Mouse (Mus musculus): Measurements from ENCODE around the gene Tax1bp3. TPM values are rescaled to one million over a fixed set of nuclear protein-coding genes. Genes with fewer than 3 reads are reported as not detected.

The Tax1bp3 gene
- polyA plus RNA-seq (2012; rRNA removed) (10.8 and 11.6 TPM in 2 replicates), polyA plus RNA-seq (2014; fragmentation: Nextera tagmentation; extraction: Ambion mirVana) (25.8 and 26.7 TPM in 2 replicates)

GRCm38 (mm10) chr11:73176608-73177508 lies at the start of gene Tax1bp3, which contains the start of gene Emc6:
Gene Tax1bp3, plus strand, starts transcription at chr11:73177083.
Gene Emc6, minus strand, starts transcription at chr11:73177037.
- H3K27ac ChIP-seq, result peak within 1 kb of the TSS; percentile 40
- H3K4me2 ChIP-seq (ENCODE audit: low read depth), result peak within 1 kb of the TSS; percentile 93
- H3K9ac ChIP-seq (replicated peaks), result peak within 1 kb of the TSS; percentile 86
- DNase-seq (ENCODE audit: low read depth in 3 of 3, low spot score in 3 of 3) (peak; percentile 97 to 98 (median 97)), ATAC-seq (ENCODE audit: insufficient read depth) (peak; percentile 97)
- WGBS (ENCODE audit: insufficient replicate concordance), result under 1% methylated on average over 81 of the region's 81 CpGs
- no peak for TF ChIP-seq EP300 (IDR thresholded peaks at IDR 0.05; ENCODE audit: low read depth)
- peak; percentile 18; the same call in 1 of the 2 replicates for TF ChIP-seq CTCF (IDR thresholded peaks at IDR 0.05; ENCODE audit: low read depth)
- H3K4me1 ChIP-seq (replicated peaks; ENCODE audit: control insufficient read depth in 2 of 2, insufficient read depth in 2 of 2, low read length in 1 of 2), result peaks cover 13 to 17% of the 10 kb centered on the region in 2 experiments
- no peaks in the 10 kb centered on the region for H3K27me3 ChIP-seq (ENCODE audit: control insufficient read depth, insufficient read depth, low read length)
- no peaks in the 10 kb centered on the region for H3K9me3 ChIP-seq (ENCODE audit: control insufficient read depth, low read length)
- peaks cover 2% of the 10 kb centered on the region; the same call in 1 of the 2 replicates for H3K36me3 ChIP-seq (replicated peaks; ENCODE audit: control insufficient read depth, insufficient read depth, low read depth)
- peak within 1 kb of the TSS; percentile 89 to 95 for H3K4me3 ChIP-seq (ENCODE audit: insufficient read depth in 1 of 2, low read depth in 2 of 2, low read length in 2 of 2)

GRCm38 (mm10) chr11:73131020-73131419 lies 45.9 kb upstream of the Tax1bp3 start:
- Histone ChIP-seq H3K27ac (no peak overlapping the region), H3K9me3 (ENCODE audit: control insufficient read depth, low read length) (no peaks in the 10 kb centered on the region), H3K27me3 (ENCODE audit: control insufficient read depth, insufficient read depth, low read length) (no peaks in the 10 kb centered on the region), H3K4me2 (ENCODE audit: low read depth) (no peak overlapping the region), H3K9ac (replicated peaks) (no peak overlapping the region), H3K36me3 (replicated peaks; ENCODE audit: control insufficient read depth, insufficient read depth, low read depth) (peaks cover 20% of the 10 kb centered on the region), H3K4me3 (ENCODE audit: insufficient read depth in 1 of 2, low read depth in 2 of 2, low read length in 2 of 2) (no peak overlapping the region), H3K4me1 (replicated peaks; ENCODE audit: control insufficient read depth in 2 of 2, insufficient read depth in 2 of 2, low read length in 1 of 2) (peaks cover 13 to 18% of the 10 kb centered on the region in 2 experiments)
- ATAC-seq (ENCODE audit: insufficient read depth), result no peak
- no peak for DNase-seq (ENCODE audit: low read depth in 3 of 3, low spot score in 3 of 3)
- TF ChIP-seq EP300 (IDR thresholded peaks at IDR 0.05; ENCODE audit: low read depth) (no peak), CTCF (IDR thresholded peaks at IDR 0.05; ENCODE audit: low read depth) (peak; percentile 62)
- WGBS (ENCODE audit: insufficient replicate concordance), result 46% methylated on average over 7 of the region's 7 CpGs

GRCm38 (mm10) chr11:73132999-73133398 lies 43.9 kb upstream of the Tax1bp3 start:
- H3K36me3 ChIP-seq (replicated peaks; ENCODE audit: control insufficient read depth, insufficient read depth, low read depth), result peaks cover 24% of the 10 kb centered on the region

GRCm38 (mm10) chr11:73134222-73134621 lies 42.7 kb upstream of the Tax1bp3 start:
- no peak for DNase-seq (ENCODE audit: low read depth in 3 of 3, low spot score in 3 of 3)
- Histone ChIP-seq H3K9ac (replicated peaks) (peak overlapping the region; percentile 51; the same call in 1 of the 2 replicates), H3K27ac (no peak overlapping the region), H3K4me3 (ENCODE audit: insufficient read depth in 1 of 2, low read depth in 2 of 2, low read length in 2 of 2) (peak overlapping the region in 1 of 2 experiments; percentile 25; a peak in 2 of 4 replicates), H3K27me3 (ENCODE audit: control insufficient read depth, insufficient read depth, low read length) (no peaks in the 10 kb centered on the region), H3K4me2 (ENCODE audit: low read depth) (peak overlapping the region; percentile 87), H3K4me1 (replicated peaks; ENCODE audit: control insufficient read depth in 2 of 2, insufficient read depth in 2 of 2, low read length in 1 of 2) (peaks cover 21 to 30% of the 10 kb centered on the region in 2 experiments), H3K36me3 (replicated peaks; ENCODE audit: control insufficient read depth, insufficient read depth, low read depth) (peaks cover 24% of the 10 kb centered on the region), H3K9me3 (ENCODE audit: control insufficient read depth, low read length) (no peaks in the 10 kb centered on the region)
- TF ChIP-seq CTCF (IDR thresholded peaks at IDR 0.05; ENCODE audit: low read depth), result no peak
- TF ChIP-seq EP300 (IDR thresholded peaks at IDR 0.05; ENCODE audit: low read depth), result no peak
- WGBS (ENCODE audit: insufficient replicate concordance), result 84% methylated on average over 5 of the region's 5 CpGs
- no peak for ATAC-seq (ENCODE audit: insufficient read depth)

More at GRCm38 (mm10) chr11:73132999-73133398, 43.9 kb upstream of the Tax1bp3 start:
- peaks cover 21 to 27% of the 10 kb centered on the region in 2 experiments for H3K4me1 ChIP-seq (replicated peaks; ENCODE audit: control insufficient read depth in 2 of 2, insufficient read depth in 2 of 2, low read length in 1 of 2)
- WGBS (ENCODE audit: insufficient replicate concordance), result 45% methylated on average over 6 of the region's 6 CpGs
- no peak overlapping the region for H3K9ac ChIP-seq (replicated peaks)
- DNase-seq (ENCODE audit: low read depth in 3 of 3, low spot score in 3 of 3) (no peak), ATAC-seq (ENCODE audit: insufficient read depth) (no peak)
- TF ChIP-seq EP300 (IDR thresholded peaks at IDR 0.05; ENCODE audit: low read depth), result no peak
- TF ChIP-seq CTCF (IDR thresholded peaks at IDR 0.05; ENCODE audit: low read depth), result no peak
- no peak overlapping the region for H3K4me2 ChIP-seq (ENCODE audit: low read depth)
- no peak overlapping the region for H3K4me3 ChIP-seq (ENCODE audit: insufficient read depth in 1 of 2, low read depth in 2 of 2, low read length in 2 of 2)
- no peaks in the 10 kb centered on the region for H3K9me3 ChIP-seq (ENCODE audit: control insufficient read depth, low read length)
- H3K27ac ChIP-seq, result no peak overlapping the region
- no peaks in the 10 kb centered on the region for H3K27me3 ChIP-seq (ENCODE audit: control insufficient read depth, insufficient read depth, low read length)

GRCm38 (mm10) chr11:73136587-73136986 lies 40.3 kb upstream of the Tax1bp3 start:
- peak in 1 of 3 experiments; percentile 22 for DNase-seq (ENCODE audit: low read depth in 3 of 3, low spot score in 3 of 3)
- H3K4me1 ChIP-seq (replicated peaks; ENCODE audit: control insufficient read depth in 2 of 2, insufficient read depth in 2 of 2, low read length in 1 of 2), result peaks cover 21 to 30% of the 10 kb centered on the region in 2 experiments
- 25% methylated on average over 6 of the region's 6 CpGs for WGBS (ENCODE audit: insufficient replicate concordance)
- H3K9ac ChIP-seq (replicated peaks), result peak overlapping the region; percentile 90
- TF ChIP-seq CTCF (IDR thresholded peaks at IDR 0.05; ENCODE audit: low read depth) (no peak), EP300 (IDR thresholded peaks at IDR 0.05; ENCODE audit: low read depth) (no peak)
- no peak for ATAC-seq (ENCODE audit: insufficient read depth)
- H3K4me2 ChIP-seq (ENCODE audit: low read depth), result peak overlapping the region; percentile 87
- no peaks in the 10 kb centered on the region for H3K27me3 ChIP-seq (ENCODE audit: control insufficient read depth, insufficient read depth, low read length)
- H3K9me3 ChIP-seq (ENCODE audit: control insufficient read depth, low read length), result no peaks in the 10 kb centered on the region
- no peak overlapping the region for H3K27ac ChIP-seq
- H3K4me3 ChIP-seq (ENCODE audit: insufficient read depth in 1 of 2, low read depth in 2 of 2, low read length in 2 of 2), result peak overlapping the region; percentile 82 to 97
- peaks cover 21% of the 10 kb centered on the region for H3K36me3 ChIP-seq (replicated peaks; ENCODE audit: control insufficient read depth, insufficient read depth, low read depth)
